Mouse (Mus musculus): Measurements from ENCODE around the gene BC005624.

- peak; percentile 99 for TF ChIP-seq CTCF (IDR thresholded peaks at IDR 0.05; ENCODE audit: low read depth, low read length)
- TF ChIP-seq POLR2A (IDR thresholded peaks at IDR 0.05; ENCODE audit: insufficient read depth, low read length) = no peak
- peak; percentile 68; the same call in 1 of the 2 replicates for TF ChIP-seq EP300 (IDR thresholded peaks at IDR 0.05; ENCODE audit: insufficient read depth, low read depth, low read length)
Observed at GRCm38 (mm10) chr2:30942603-30943011, 39.4 kb downstream of the BC005624 start.
